Mouse (Mus musculus) midbrain, embryonic 16.5 days (tissue): ENCODE results near the gene Trcg1. TPM values are rescaled to one million over a fixed set of nuclear protein-coding genes. Genes with fewer than 3 reads are reported as not detected.

Source experiments
- ATAC-seq: fragments of 200-750 bp; cut with Nextera tagmentation; 2 replicates; pipeline ENCODE4 v1.8.0; 2017; ENCODE audit warnings: moderate TSS enrichment
- H3K27ac ChIP-seq: fragments of 300-500 bp; sonication (generic); 2 replicates; pipeline ENCODE4 v1.5.1; 2014; ENCODE audit warnings: mild to moderate bottlenecking, low read length, mixed read lengths
- H3K27me3 ChIP-seq: fragments of 300-500 bp; sonication (generic); 2 replicates; pipeline ENCODE4 v1.6.1; 2014; ENCODE audit warnings: low read depth, low read length, mixed read lengths; ENCODE audit not compliant: control insufficient read depth, insufficient read depth
- H3K36me3 ChIP-seq: fragments of 300-500 bp; sonication (generic); 2 replicates; pipeline ENCODE4 v1.6.1; 2014; ENCODE audit warnings: mild to moderate bottlenecking, low read length, moderate library complexity, mixed read lengths; ENCODE audit not compliant: control insufficient read depth, insufficient read depth
- H3K4me1 ChIP-seq: fragments of 300-500 bp; sonication (generic); 2 replicates; pipeline ENCODE4 v1.6.1; 2014; ENCODE audit warnings: mild to moderate bottlenecking, low read length, mixed read lengths; ENCODE audit not compliant: control insufficient read depth, insufficient read depth
- H3K4me2 ChIP-seq: fragments of 300-500 bp; sonication (generic); 2 replicates; pipeline ENCODE4 v1.6.1; 2014; ENCODE audit warnings: mild to moderate bottlenecking, low read length, mixed read lengths
- H3K4me3 ChIP-seq: fragments of 300-500 bp; sonication (generic); 2 replicates; pipeline ENCODE4 v1.5.1; 2014; ENCODE audit warnings: low read depth, mild to moderate bottlenecking, low read length, moderate library complexity, mixed read lengths
- H3K9ac ChIP-seq: fragments of 300-500 bp; sonication (generic); 2 replicates; pipeline ENCODE4 v1.6.1; 2014; ENCODE audit warnings: low read depth, low read length, mixed read lengths
- H3K9me3 ChIP-seq: fragments of 300-500 bp; sonication (generic); replicated peaks from 2 replicates; pipeline ENCODE4 v1.6.1; 2014; ENCODE audit warnings: mild to moderate bottlenecking, low read length, mixed read lengths; ENCODE audit not compliant: control insufficient read depth, poor library complexity, severe bottlenecking
- WGBS: fragments of 180-500 bp; shearing (Covaris S2); extraction: QIAGEN DNeasy Blood & Tissue Kit; methylation state at CpG from one replicate; pipeline ENCODE4 v1.1.7; 2014; 5-methylcytosine and 5-hydroxymethylcytosine counted together
- polyA plus RNA-seq: library from polyadenylated mRNA; unstranded; fragments of >200 nt; fragmentation: Nextera tagmentation; extraction: Ambion mirVana; gene quantifications from 2 replicates; pipeline ENCODE4 v1.2.1, GENCODE M21; 2015

Trcg1 gene
- polyA plus RNA-seq, 1 experiment from 2014 or later = not detected

GRCm38 (mm10) chr9:57272902-57273804 lies 36.8 kb downstream of the Trcg1 start:
- ATAC-seq = no peak
- Histone ChIP-seq H3K36me3 (no peaks in the 10 kb centered on the region), H3K4me3 (no peak overlapping the region), H3K4me1 (no peaks in the 10 kb centered on the region), H3K9ac (no peak overlapping the region), H3K27ac (no peak overlapping the region), H3K9me3 (no peaks in the 10 kb centered on the region), H3K4me2 (no peak overlapping the region), H3K27me3 (no peaks in the 10 kb centered on the region)
- WGBS = 64% methylated on average over 8 of the region's 8 CpGs

DNA sequence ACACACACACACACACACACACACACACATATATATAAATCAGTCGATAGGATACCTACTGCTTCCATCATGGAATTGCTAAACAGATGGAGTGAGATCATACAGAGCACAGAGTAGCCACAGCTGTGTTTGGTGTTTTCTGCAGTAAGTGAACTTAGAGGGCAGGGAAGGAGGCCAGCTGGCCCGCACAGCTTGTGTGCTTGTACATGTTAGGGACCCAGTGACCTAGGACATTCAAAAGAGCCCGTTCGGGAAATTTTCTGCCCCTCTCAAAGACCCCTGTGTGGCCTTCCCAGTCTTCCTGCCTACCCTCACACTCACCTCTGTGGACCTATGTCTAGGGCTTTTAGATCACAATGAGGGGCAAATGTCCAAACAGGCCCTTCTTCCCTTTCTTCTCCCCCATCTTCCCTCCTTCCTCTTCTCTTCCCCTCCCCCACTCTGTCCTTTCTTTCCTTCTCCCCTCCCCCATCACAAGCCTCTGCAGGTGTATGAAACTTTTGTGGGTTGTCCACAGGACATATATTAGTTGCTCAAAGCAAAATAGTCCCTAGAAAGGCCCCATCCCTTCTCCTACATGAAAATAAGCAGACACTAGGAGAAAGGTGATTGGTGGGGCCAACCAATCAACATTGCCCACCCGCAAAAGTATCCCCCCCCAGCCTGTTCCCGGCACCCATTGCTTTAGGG lies 37.6 kb downstream of the Trcg1 start:
- 31% methylated on average over 6 of the region's 6 CpGs for WGBS
- no peak overlapping the region for H3K9ac ChIP-seq
- H3K4me1 ChIP-seq = no peaks in the 10 kb centered on the region
- no peaks in the 10 kb centered on the region for H3K9me3 ChIP-seq
- no peak overlapping the region for H3K4me2 ChIP-seq
- no peaks in the 10 kb centered on the region for H3K36me3 ChIP-seq
- no peak overlapping the region for H3K27ac ChIP-seq
- no peak for ATAC-seq
- no peak overlapping the region for H3K4me3 ChIP-seq
- H3K27me3 ChIP-seq = no peaks in the 10 kb centered on the region

- no peak for ATAC-seq
- H3K9ac ChIP-seq = no peak overlapping the region
Observed at GRCm38 (mm10) chr9:57276311-57276710, 40.0 kb downstream of the Trcg1 start.

DNA sequence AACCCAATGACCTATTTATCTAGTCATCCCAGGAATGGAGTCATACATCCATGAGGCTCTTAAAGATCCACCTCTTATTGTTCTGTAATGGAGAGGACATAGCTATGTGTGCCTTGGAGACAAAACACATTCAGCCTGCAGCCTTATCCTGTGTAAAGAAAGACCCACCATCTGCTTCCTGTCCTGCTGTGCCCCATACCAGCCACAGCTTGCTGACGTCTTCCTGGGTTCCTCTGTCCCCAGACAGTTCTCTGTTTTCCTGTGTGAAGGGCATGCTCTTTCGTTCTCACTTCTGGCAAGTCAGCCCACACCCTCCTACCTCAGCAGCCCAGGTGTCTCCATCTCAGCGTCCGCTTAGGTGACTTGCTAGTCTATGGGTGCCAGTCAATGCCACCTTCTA lies 41.9 kb downstream of the Trcg1 start:
- no peaks in the 10 kb centered on the region for H3K27me3 ChIP-seq
- 70% methylated on average over 4 of the region's 4 CpGs for WGBS
- H3K4me1 ChIP-seq = peaks cover 5% of the 10 kb centered on the region; the same call in 1 of the 2 replicates
- no peaks in the 10 kb centered on the region for H3K9me3 ChIP-seq
- H3K4me3 ChIP-seq = no peak overlapping the region
- H3K4me2 ChIP-seq = no peak overlapping the region
- H3K27ac ChIP-seq = no peak overlapping the region
- H3K36me3 ChIP-seq = no peaks in the 10 kb centered on the region
- no peak for ATAC-seq
- no peak overlapping the region for H3K9ac ChIP-seq

More at GRCm38 (mm10) chr9:57276311-57276710, 40.0 kb downstream of the Trcg1 start:
- Histone ChIP-seq H3K9me3 (no peaks in the 10 kb centered on the region), H3K27me3 (no peaks in the 10 kb centered on the region), H3K36me3 (no peaks in the 10 kb centered on the region), H3K4me1 (no peaks in the 10 kb centered on the region), H3K27ac (no peak overlapping the region), H3K4me2 (no peak overlapping the region), H3K4me3 (no peak overlapping the region)

GRCm38 (mm10) chr9:57279441-57279840 lies 43.1 kb downstream of the Trcg1 start:
- Histone ChIP-seq H3K4me3 (no peak overlapping the region), H3K4me2 (no peak overlapping the region), H3K36me3 (no peaks in the 10 kb centered on the region), H3K4me1 (peaks cover 5% of the 10 kb centered on the region; the same call in 1 of the 2 replicates), H3K9ac (no peak overlapping the region), H3K27me3 (no peaks in the 10 kb centered on the region), H3K27ac (no peak overlapping the region), H3K9me3 (no peaks in the 10 kb centered on the region)
- no peak for ATAC-seq
- WGBS = 58% methylated on average over 4 of the region's 4 CpGs

DNA sequence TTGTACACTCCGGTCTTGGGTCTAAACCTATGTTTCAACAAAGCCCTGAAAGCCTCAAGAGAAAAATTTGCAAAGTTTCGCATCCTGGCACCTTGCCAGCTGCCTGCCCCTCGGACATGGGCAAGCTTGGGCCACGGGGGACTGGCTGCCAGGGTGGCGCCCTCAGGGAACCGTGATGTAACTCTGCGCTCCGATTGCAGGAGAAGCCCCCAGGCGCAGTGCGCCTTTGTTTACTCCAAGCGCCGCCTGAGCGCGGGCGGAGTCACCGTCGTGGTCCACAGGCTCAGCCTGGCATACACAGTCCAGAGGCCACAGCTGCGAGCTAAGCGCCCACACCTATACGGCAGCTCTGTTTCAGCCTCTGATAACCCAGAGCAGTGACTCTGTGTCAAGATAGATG lies 45.2 kb downstream of the Trcg1 start:
- 9% methylated on average over 20 of the region's 20 CpGs for WGBS
- Histone ChIP-seq H3K4me2 (peak overlapping the region; percentile 58), H3K4me3 (peak overlapping the region; percentile 20), H3K9ac (peak overlapping the region; percentile 55), H3K36me3 (no peaks in the 10 kb centered on the region), H3K9me3 (no peaks in the 10 kb centered on the region), H3K27ac (no peak overlapping the region), H3K27me3 (no peaks in the 10 kb centered on the region), H3K4me1 (peaks cover 5% of the 10 kb centered on the region; the same call in 1 of the 2 replicates)
- no peak for ATAC-seq

- H3K27me3 ChIP-seq = no peaks in the 10 kb centered on the region
- 72% methylated on average over 3 of the region's 3 CpGs for WGBS
- ATAC-seq = no peak
Observed at GRCm38 (mm10) chr9:57282686-57283085, 46.3 kb downstream of the Trcg1 start.

GRCm38 (mm10) chr9:57283311-57283710 lies 47.0 kb downstream of the Trcg1 start:
- WGBS = 81% methylated on average over 4 of the region's 4 CpGs

More at GRCm38 (mm10) chr9:57282686-57283085, 46.3 kb downstream of the Trcg1 start:
- Histone ChIP-seq H3K4me3 (no peak overlapping the region), H3K9me3 (no peaks in the 10 kb centered on the region), H3K4me1 (peaks cover 5% of the 10 kb centered on the region; the same call in 1 of the 2 replicates), H3K9ac (no peak overlapping the region), H3K4me2 (no peak overlapping the region), H3K36me3 (no peaks in the 10 kb centered on the region), H3K27ac (no peak overlapping the region)

DNA sequence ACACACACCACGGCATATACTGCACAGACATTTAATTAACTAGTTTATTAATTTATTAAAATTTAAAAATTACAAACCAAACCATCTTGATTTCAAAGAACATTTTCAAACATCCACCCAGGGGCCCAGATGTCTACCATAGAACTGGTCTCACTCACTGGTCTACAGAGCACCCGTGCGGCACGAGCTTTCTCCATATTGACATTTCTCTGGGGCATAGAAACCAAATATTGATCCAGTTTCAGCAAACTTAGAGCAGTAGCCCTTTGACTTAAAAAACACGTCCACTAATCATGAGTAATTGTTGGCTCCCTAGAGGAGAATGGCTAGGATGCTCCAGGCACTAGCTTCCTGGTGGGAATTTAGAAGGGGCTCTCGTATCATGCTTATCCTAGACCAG lies 50.8 kb downstream of the Trcg1 start:
- Histone ChIP-seq H3K9me3 (no peaks in the 10 kb centered on the region), H3K4me3 (no peak overlapping the region), H3K27me3 (no peaks in the 10 kb centered on the region), H3K4me2 (no peak overlapping the region), H3K4me1 (no peaks in the 10 kb centered on the region), H3K36me3 (no peaks in the 10 kb centered on the region), H3K9ac (no peak overlapping the region), H3K27ac (no peak overlapping the region)
- WGBS = 91% methylated on average over 6 of the region's 6 CpGs
- ATAC-seq = no peak

More at GRCm38 (mm10) chr9:57283311-57283710, 47.0 kb downstream of the Trcg1 start:
- Histone ChIP-seq H3K4me3 (no peak overlapping the region), H3K36me3 (no peaks in the 10 kb centered on the region), H3K9me3 (no peaks in the 10 kb centered on the region), H3K4me2 (no peak overlapping the region), H3K9ac (no peak overlapping the region), H3K27me3 (no peaks in the 10 kb centered on the region), H3K4me1 (peaks cover 5% of the 10 kb centered on the region; the same call in 1 of the 2 replicates), H3K27ac (no peak overlapping the region)
- ATAC-seq = no peak
